Mouse (Mus musculus) lung, postnatal 0 days (tissue): ENCODE results near the gene Gm13272. TPM values are rescaled to one million over a fixed set of nuclear protein-coding genes. Genes with fewer than 3 reads are reported as not detected.
"Not testable (repeated sequence)": the region's sequence is repeated elsewhere in the genome, so short reads cannot be mapped to it uniquely, and the experiment has no call there.

ENCODE experiments used
- ATAC-seq: fragments of 200-750 bp; cut with Nextera tagmentation; 2 replicates; pipeline ENCODE4 v1.8.0; 2017; ENCODE audit warnings: moderate library complexity
- DNase-seq: peaks from one replicate; pipeline ENCODE4 v3.0.0-alpha.2; 2016; ENCODE audit warnings: low spot score
- H3K27ac ChIP-seq: fragments of 300-500 bp; sonication (generic); 2 replicates; pipeline ENCODE4 v1.5.1; 2014; ENCODE audit warnings: antibody characterized with exemption, mild to moderate bottlenecking, low read length, mixed read lengths
- H3K27me3 ChIP-seq: fragments of 300-500 bp; sonication (generic); replicated peaks from 2 replicates; pipeline ENCODE4 v1.6.1; 2014; ENCODE audit warnings: low read length, mixed read lengths; ENCODE audit not compliant: insufficient read depth
- H3K36me3 ChIP-seq: fragments of 300-500 bp; sonication (generic); 2 replicates; pipeline ENCODE4 v1.6.1; 2014; ENCODE audit warnings: low read length, mixed read lengths; ENCODE audit not compliant: insufficient read depth
- H3K4me1 ChIP-seq: fragments of 300-500 bp; sonication (generic); 2 replicates; pipeline ENCODE4 v1.6.1; 2014; ENCODE audit warnings: antibody characterized with exemption, low read depth, low read length, mixed read lengths; ENCODE audit not compliant: insufficient read depth
- H3K4me2 ChIP-seq: fragments of 300-500 bp; sonication (generic); replicated peaks from 2 replicates; pipeline ENCODE4 v1.6.1; 2014; ENCODE audit warnings: low read depth, mild to moderate bottlenecking, low read length, moderate library complexity, mixed read lengths
- H3K4me3 ChIP-seq: fragments of 300-500 bp; sonication (generic); 2 replicates; pipeline ENCODE4 v1.5.1; 2014; ENCODE audit warnings: low read depth, low read length
- H3K9ac ChIP-seq: fragments of 300-500 bp; sonication (generic); replicated peaks from 2 replicates; pipeline ENCODE4 v1.6.1; 2014; ENCODE audit warnings: low read depth, mild to moderate bottlenecking
- H3K9me3 ChIP-seq: fragments of 300-500 bp; sonication (generic); 2 replicates; pipeline ENCODE4 v1.6.1; 2016; ENCODE audit warnings: low read length, mixed read lengths
- CTCF ChIP-seq: IDR thresholded peaks from 2 replicates; pipeline ENCODE4 v1.5.1; 2016; ENCODE audit warnings: antibody characterized with exemption, mild to moderate bottlenecking
- WGBS: fragments of 180-500 bp; shearing (Covaris S2); extraction: QIAGEN DNeasy Blood & Tissue Kit; methylation state at CpG from one replicate; pipeline ENCODE4 v1.1.7; 2014; 5-methylcytosine and 5-hydroxymethylcytosine counted together
- polyA plus RNA-seq: library from polyadenylated mRNA; unstranded; fragments of >200 nt; fragmentation: Nextera tagmentation; extraction: Ambion mirVana; gene quantifications from 2 replicates; pipeline ENCODE4 v1.2.1, GENCODE M21; 2015

Gm13272 gene
- polyA plus RNA-seq, 1 experiment from 2014 or later, result not detected

DNA sequence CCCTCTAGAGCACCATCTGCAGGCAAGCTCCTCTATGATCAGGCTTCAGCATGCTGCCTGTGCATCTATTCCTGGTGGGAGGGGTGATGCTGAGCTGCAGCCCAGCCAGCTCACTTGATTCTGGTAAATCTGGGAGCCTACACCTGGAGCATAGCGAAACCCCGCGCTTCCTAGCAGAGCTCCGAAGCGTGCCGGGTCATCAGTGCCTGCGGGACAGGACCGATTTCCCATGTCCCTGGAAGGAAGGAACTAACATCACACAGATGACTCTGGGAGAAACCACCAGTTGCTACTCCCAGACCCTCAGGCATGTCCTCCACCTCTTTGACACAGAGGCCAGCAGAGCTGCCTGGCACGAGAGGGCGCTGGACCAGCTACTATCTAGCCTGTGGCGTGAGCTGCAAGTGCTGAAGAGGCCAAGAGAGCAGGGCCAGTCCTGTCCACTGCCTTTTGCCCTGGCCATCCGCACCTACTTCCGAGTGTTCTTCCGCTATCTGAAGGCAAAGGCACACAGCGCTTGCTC is 24.8 kb upstream of the Gm13272 start, which contains the start of gene Gm13271:
TSS of gene Gm13271 (plus strand) at position 51 of the 523 bp plus-strand sequence.
- H3K9me3 ChIP-seq, H3K27ac ChIP-seq, H3K4me1 ChIP-seq, H3K9ac ChIP-seq, H3K27me3 ChIP-seq, ATAC-seq, H3K36me3 ChIP-seq, H3K4me3 ChIP-seq, H3K4me2 ChIP-seq, DNase-seq: not testable (repeated sequence)
- 73% methylated on average over 12 of the region's 15 CpGs for WGBS
- TF ChIP-seq CTCF, result peak; percentile 23; the same call in 1 of the 2 replicates

DNA sequence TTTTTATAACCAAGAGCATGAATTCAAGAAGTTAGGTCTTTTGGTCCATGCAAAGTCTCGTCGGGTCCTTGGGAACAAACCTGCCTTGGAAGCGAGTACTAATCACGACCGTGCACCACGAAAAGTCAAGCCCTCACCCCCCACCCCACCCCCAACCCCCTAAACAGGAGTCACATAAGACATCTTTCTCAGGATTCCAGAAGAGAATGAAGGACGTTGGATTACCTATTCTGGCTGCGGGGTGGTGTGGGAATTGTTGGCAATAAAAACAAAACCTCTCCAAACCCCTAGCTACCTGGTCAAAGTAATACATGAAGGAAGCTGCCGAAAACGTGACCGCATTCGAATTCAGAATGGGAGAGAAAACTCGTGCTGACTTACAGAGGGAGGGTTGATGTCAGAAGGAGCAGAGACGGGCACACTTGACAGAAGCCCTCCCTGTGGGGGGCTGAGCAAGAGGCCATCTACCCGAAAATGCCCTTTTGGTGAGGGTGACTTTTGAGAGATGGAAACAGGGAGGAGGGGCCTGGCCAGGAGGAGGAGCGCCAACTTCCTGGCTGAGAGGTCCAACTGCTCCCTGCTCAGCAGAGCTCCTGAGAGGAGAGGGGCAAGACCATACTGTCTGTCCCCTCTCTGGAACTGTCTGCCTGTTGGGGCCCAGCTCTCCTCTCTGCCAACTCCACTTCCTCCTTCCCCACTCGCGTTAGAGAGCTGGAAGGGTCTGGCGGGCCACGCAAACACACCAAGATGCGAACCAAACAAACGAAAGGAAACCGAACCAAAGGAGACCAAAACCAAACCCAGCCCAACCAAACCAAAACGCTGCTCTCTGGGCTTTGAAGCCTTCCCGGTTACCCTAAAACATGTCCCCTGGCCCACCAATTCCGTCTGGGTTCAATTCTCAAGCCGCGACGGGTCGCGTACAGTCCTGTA is 22.8 kb upstream of the Gm13272 start:
- Histone ChIP-seq H3K9ac (peak overlapping the region; percentile 23), H3K4me2 (peak overlapping the region; percentile 48), H3K4me3 (peak overlapping the region; percentile 40), H3K27ac (peak overlapping the region; percentile 86)
- peak; percentile 13 for DNase-seq
- not testable (repeated sequence) for H3K27me3 ChIP-seq, H3K9me3 ChIP-seq, ATAC-seq, H3K4me1 ChIP-seq, H3K36me3 ChIP-seq
- 6% methylated on average over 28 of the region's 31 CpGs for WGBS

DNA sequence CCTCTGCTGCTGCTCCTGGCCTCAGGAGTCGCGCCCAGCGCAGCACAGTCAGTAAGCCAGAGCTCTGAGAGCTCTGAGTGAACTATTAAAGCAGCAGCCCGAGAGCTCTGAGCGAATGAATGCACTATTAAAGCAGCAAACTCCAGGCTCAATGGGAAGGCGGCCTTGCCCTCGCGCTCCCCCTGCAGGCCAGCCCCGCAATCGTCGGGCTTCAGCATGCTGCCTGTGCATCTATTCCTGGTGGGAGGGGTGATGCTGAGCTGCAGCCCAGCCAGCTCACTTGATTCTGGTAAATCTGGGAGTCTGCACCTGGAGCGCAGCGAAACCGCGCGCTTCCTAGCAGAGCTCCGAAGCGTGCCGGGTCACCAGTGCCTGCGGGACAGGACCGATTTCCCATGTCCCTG is 22.0 kb upstream of the Gm13272 start:
- H3K9me3 ChIP-seq, H3K4me1 ChIP-seq, H3K27me3 ChIP-seq, H3K36me3 ChIP-seq: not testable (repeated sequence)
- WGBS, result 1% methylated on average over 17 of the region's 21 CpGs
- DNase-seq, result peak; percentile 96
- H3K4me3 ChIP-seq, result peak overlapping the region; percentile 40
- H3K27ac ChIP-seq, result peak overlapping the region; percentile 86
- peak; percentile 100 for ATAC-seq
- TF ChIP-seq CTCF, result peak; percentile 73
- H3K4me2 ChIP-seq, result peak overlapping the region; percentile 48
- H3K9ac ChIP-seq, result peak overlapping the region; percentile 23; the same call in 1 of the 2 replicates

DNA sequence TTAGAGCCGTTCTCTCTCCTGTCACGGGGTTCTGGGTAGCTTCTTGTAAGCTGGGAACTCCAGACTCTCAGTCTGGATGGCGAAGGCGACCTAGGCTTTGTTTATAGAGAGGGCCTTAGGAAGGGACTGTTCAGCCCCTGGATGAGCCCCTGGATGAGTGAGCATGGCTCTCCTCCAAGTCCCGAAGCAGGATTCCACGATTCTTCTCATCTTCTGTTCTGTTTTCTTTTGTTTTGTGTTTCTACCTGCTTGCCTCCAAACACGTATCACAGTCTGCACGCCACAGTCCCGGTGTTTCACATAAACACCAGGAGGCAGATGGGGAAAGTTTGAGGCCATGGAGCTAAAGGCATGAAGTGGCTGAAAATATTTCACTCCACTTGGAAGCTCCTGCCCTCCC is 20.9 kb upstream of the Gm13272 start:
- H3K27ac ChIP-seq, H3K9ac ChIP-seq, H3K4me1 ChIP-seq, H3K36me3 ChIP-seq, DNase-seq, H3K4me3 ChIP-seq, H3K9me3 ChIP-seq, H3K27me3 ChIP-seq, ATAC-seq, H3K4me2 ChIP-seq: not testable (repeated sequence)
- 88% methylated on average over 9 of the region's 9 CpGs for WGBS

- ATAC-seq, H3K27ac ChIP-seq, H3K36me3 ChIP-seq, DNase-seq, H3K27me3 ChIP-seq, H3K9ac ChIP-seq, H3K4me1 ChIP-seq, H3K9me3 ChIP-seq, H3K4me2 ChIP-seq: not testable (repeated sequence)
- H3K4me3 ChIP-seq, result peak within 1 kb of the TSS; percentile 25; the same call in 1 of the 2 replicates
- 17% methylated on average over 8 of the region's 14 CpGs for WGBS
Observed at GRCm38 (mm10) chr4:88759610-88760268, 19.9 kb upstream of the Gm13272 start, which contains the start of gene Gm13283. Gene Gm13283, plus strand, starts transcription at chr4:88760119.

DNA sequence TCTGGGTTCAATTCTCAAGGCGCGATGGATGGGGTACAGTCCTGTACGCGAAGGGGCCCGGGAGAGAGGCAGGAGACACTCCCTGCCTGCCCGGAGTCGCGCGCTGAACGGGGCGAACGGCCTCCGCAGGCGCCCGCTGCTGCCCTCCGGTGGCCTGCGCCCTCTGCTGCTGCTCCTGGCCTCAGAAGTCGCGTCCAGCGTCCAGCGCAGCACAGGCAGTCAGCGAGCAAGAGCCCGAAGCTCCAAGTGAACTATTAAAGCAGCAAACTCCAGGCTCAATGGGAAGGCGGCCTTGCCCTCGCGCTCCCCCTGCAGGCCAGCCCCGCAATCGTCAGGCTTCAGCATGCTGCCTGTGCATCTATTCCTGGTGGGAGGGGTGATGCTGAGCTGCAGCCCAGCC is 19.2 kb upstream of the Gm13272 start:
- 2% methylated on average over 19 of the region's 28 CpGs for WGBS
- H3K4me3 ChIP-seq, result peak overlapping the region; percentile 25; the same call in 1 of the 2 replicates
- not testable (repeated sequence) for H3K9ac ChIP-seq, H3K4me2 ChIP-seq, H3K36me3 ChIP-seq, H3K27me3 ChIP-seq, H3K27ac ChIP-seq, ATAC-seq, H3K4me1 ChIP-seq, H3K9me3 ChIP-seq
- DNase-seq, result peak; percentile 93
- TF ChIP-seq CTCF, result peak; percentile 74

DNA sequence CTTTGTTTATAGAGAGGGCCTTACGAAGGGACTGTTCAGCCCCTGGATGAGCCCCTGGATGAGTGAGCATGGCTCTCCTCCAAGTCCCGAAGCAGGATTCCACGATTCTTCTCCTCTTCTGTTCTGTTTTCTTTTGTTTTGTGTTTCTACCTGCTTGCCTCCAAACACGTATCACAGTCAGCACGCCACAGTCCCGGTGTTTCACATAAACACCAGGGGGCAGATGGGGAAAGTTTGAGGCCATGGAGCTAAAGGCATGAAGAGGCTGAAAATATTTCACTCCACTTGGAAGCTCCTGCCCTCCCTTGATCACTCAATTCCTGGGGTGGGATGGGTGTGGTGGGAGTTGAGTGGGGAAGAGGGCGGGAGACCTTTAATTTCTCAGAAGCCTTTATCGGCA is 17.9 kb upstream of the Gm13272 start:
- H3K4me1 ChIP-seq, H3K27me3 ChIP-seq, H3K9me3 ChIP-seq, H3K36me3 ChIP-seq, H3K4me3 ChIP-seq, H3K9ac ChIP-seq, DNase-seq, H3K4me2 ChIP-seq, ATAC-seq, H3K27ac ChIP-seq: not testable (repeated sequence)
- 72% methylated on average over 6 of the region's 8 CpGs for WGBS

- H3K9me3 ChIP-seq, H3K4me3 ChIP-seq, H3K4me1 ChIP-seq, H3K27ac ChIP-seq, H3K9ac ChIP-seq, ATAC-seq, H3K4me2 ChIP-seq, H3K36me3 ChIP-seq, DNase-seq, H3K27me3 ChIP-seq: not testable (repeated sequence)
- 50% methylated on average over 8 of the region's 9 CpGs for WGBS
Observed at GRCm38 (mm10) chr4:88762341-88762740, 17.3 kb upstream of the Gm13272 start.
